Mouse (Mus musculus) lung, postnatal 0 days (tissue): Measurements from ENCODE around the gene Gm13283. TPM values are rescaled to one million over a fixed set of nuclear protein-coding genes. Genes with fewer than 3 reads are reported as not detected.
"Not testable (repeated sequence)": the region's sequence is repeated elsewhere in the genome, so short reads cannot be mapped to it uniquely, and the experiment has no call there.

Experiments
- ATAC-seq: fragments of 200-750 bp; cut with Nextera tagmentation; 2 replicates; pipeline ENCODE4 v1.8.0; 2017; ENCODE audit warnings: moderate library complexity
- DNase-seq: peaks from one replicate; pipeline ENCODE4 v3.0.0-alpha.2; 2016; ENCODE audit warnings: low spot score
- H3K27ac ChIP-seq: fragments of 300-500 bp; sonication (generic); 2 replicates; pipeline ENCODE4 v1.5.1; 2014; ENCODE audit warnings: antibody characterized with exemption, mild to moderate bottlenecking, low read length, mixed read lengths
- H3K27me3 ChIP-seq: fragments of 300-500 bp; sonication (generic); replicated peaks from 2 replicates; pipeline ENCODE4 v1.6.1; 2014; ENCODE audit warnings: low read length, mixed read lengths; ENCODE audit not compliant: insufficient read depth
- H3K36me3 ChIP-seq: fragments of 300-500 bp; sonication (generic); 2 replicates; pipeline ENCODE4 v1.6.1; 2014; ENCODE audit warnings: low read length, mixed read lengths; ENCODE audit not compliant: insufficient read depth
- H3K4me1 ChIP-seq: fragments of 300-500 bp; sonication (generic); 2 replicates; pipeline ENCODE4 v1.6.1; 2014; ENCODE audit warnings: antibody characterized with exemption, low read depth, low read length, mixed read lengths; ENCODE audit not compliant: insufficient read depth
- H3K4me2 ChIP-seq: fragments of 300-500 bp; sonication (generic); replicated peaks from 2 replicates; pipeline ENCODE4 v1.6.1; 2014; ENCODE audit warnings: low read depth, mild to moderate bottlenecking, low read length, moderate library complexity, mixed read lengths
- H3K4me3 ChIP-seq: fragments of 300-500 bp; sonication (generic); 2 replicates; pipeline ENCODE4 v1.5.1; 2014; ENCODE audit warnings: low read depth, low read length
- H3K9ac ChIP-seq: fragments of 300-500 bp; sonication (generic); replicated peaks from 2 replicates; pipeline ENCODE4 v1.6.1; 2014; ENCODE audit warnings: low read depth, mild to moderate bottlenecking
- H3K9me3 ChIP-seq: fragments of 300-500 bp; sonication (generic); 2 replicates; pipeline ENCODE4 v1.6.1; 2016; ENCODE audit warnings: low read length, mixed read lengths
- CTCF ChIP-seq: IDR thresholded peaks from 2 replicates; pipeline ENCODE4 v1.5.1; 2016; ENCODE audit warnings: antibody characterized with exemption, mild to moderate bottlenecking
- EP300 ChIP-seq: IDR thresholded peaks from 2 replicates; pipeline ENCODE4 v1.6.1; 2016; ENCODE audit warnings: antibody characterized with exemption, mild to moderate bottlenecking, control low read depth
- WGBS: fragments of 180-500 bp; shearing (Covaris S2); extraction: QIAGEN DNeasy Blood & Tissue Kit; methylation state at CpG from one replicate; pipeline ENCODE4 v1.1.7; 2014; 5-methylcytosine and 5-hydroxymethylcytosine counted together
- polyA plus RNA-seq: library from polyadenylated mRNA; unstranded; fragments of >200 nt; fragmentation: Nextera tagmentation; extraction: Ambion mirVana; gene quantifications from 2 replicates; pipeline ENCODE4 v1.2.1, GENCODE M21; 2015

The Gm13283 gene
- polyA plus RNA-seq, 1 experiment from 2014 or later, result 0.44 TPM

GRCm38 (mm10) chr4:88749926-88750325, 10.0 kb upstream of the Gm13283 start:
- no peak for DNase-seq
- Histone ChIP-seq H3K9me3 (no peaks in the 10 kb centered on the region), H3K9ac (no peak overlapping the region), H3K27me3 (no peaks in the 10 kb centered on the region), H3K4me2 (no peak overlapping the region), H3K27ac (no peak overlapping the region), H3K36me3 (no peaks in the 10 kb centered on the region), H3K4me3 (no peak overlapping the region), H3K4me1 (no peaks in the 10 kb centered on the region)
- TF ChIP-seq CTCF (no peak), EP300 (no peak)
- 55% methylated on average over 6 of the region's 6 CpGs for WGBS
- no peak for ATAC-seq

- H3K36me3 ChIP-seq, H3K4me1 ChIP-seq, H3K27ac ChIP-seq, H3K9ac ChIP-seq, H3K4me3 ChIP-seq, H3K27me3 ChIP-seq, H3K9me3 ChIP-seq, ATAC-seq, H3K4me2 ChIP-seq, DNase-seq: not testable (repeated sequence)
- peak; percentile 23; the same call in 1 of the 2 replicates for TF ChIP-seq CTCF
- WGBS, result 73% methylated on average over 12 of the region's 15 CpGs
Observed at GRCm38 (mm10) chr4:88754818-88755340, 5.0 kb upstream of the Gm13283 start, which contains the start of gene Gm13271. Gm13271 (plus strand) TSS chr4:88754868.

- peak overlapping the region; percentile 40 for H3K4me3 ChIP-seq
- not testable (repeated sequence) for H3K4me1 ChIP-seq, H3K9me3 ChIP-seq, H3K27me3 ChIP-seq, H3K36me3 ChIP-seq, ATAC-seq
- DNase-seq, result peak; percentile 13
- H3K9ac ChIP-seq, result peak overlapping the region; percentile 23
- H3K4me2 ChIP-seq, result peak overlapping the region; percentile 48
- H3K27ac ChIP-seq, result peak overlapping the region; percentile 86
- WGBS, result 6% methylated on average over 28 of the region's 31 CpGs
Observed at GRCm38 (mm10) chr4:88756581-88757513, 3.1 kb upstream of the Gm13283 start.

- not testable (repeated sequence) for H3K27me3 ChIP-seq, H3K9me3 ChIP-seq, H3K36me3 ChIP-seq, H3K4me1 ChIP-seq
- peak; percentile 73 for TF ChIP-seq CTCF
- Histone ChIP-seq H3K4me3 (peak overlapping the region; percentile 40), H3K4me2 (peak overlapping the region; percentile 48), H3K27ac (peak overlapping the region; percentile 86), H3K9ac (peak overlapping the region; percentile 23; the same call in 1 of the 2 replicates)
- DNase-seq (peak; percentile 96), ATAC-seq (peak; percentile 100)
- WGBS, result 1% methylated on average over 17 of the region's 21 CpGs
Observed at GRCm38 (mm10) chr4:88757628-88758031, 2.3 kb upstream of the Gm13283 start.

- not testable (repeated sequence) for H3K9me3 ChIP-seq, DNase-seq, H3K36me3 ChIP-seq, H3K4me1 ChIP-seq, H3K27ac ChIP-seq, H3K4me3 ChIP-seq, H3K4me2 ChIP-seq, ATAC-seq, H3K9ac ChIP-seq, H3K27me3 ChIP-seq
- WGBS, result 88% methylated on average over 9 of the region's 9 CpGs
Observed at GRCm38 (mm10) chr4:88758751-88759150, 1.2 kb upstream of the Gm13283 start.

GRCm38 (mm10) chr4:88760431-88760830, 512 bp downstream of the Gm13283 start:
- DNase-seq, result peak; percentile 93
- H3K4me3 ChIP-seq, result peak overlapping the region; percentile 25; the same call in 1 of the 2 replicates
- not testable (repeated sequence) for H3K27me3 ChIP-seq, H3K27ac ChIP-seq, H3K9ac ChIP-seq, H3K9me3 ChIP-seq, H3K4me1 ChIP-seq, ATAC-seq, H3K36me3 ChIP-seq, H3K4me2 ChIP-seq
- 2% methylated on average over 19 of the region's 28 CpGs for WGBS
- peak; percentile 74 for TF ChIP-seq CTCF

GRCm38 (mm10) chr4:88761776-88762175, 1.9 kb downstream of the Gm13283 start:
- H3K9me3 ChIP-seq, ATAC-seq, H3K36me3 ChIP-seq, H3K4me3 ChIP-seq, H3K9ac ChIP-seq, H3K4me1 ChIP-seq, H3K27ac ChIP-seq, H3K27me3 ChIP-seq, DNase-seq, H3K4me2 ChIP-seq: not testable (repeated sequence)
- 72% methylated on average over 6 of the region's 8 CpGs for WGBS

- not testable (repeated sequence) for H3K9me3 ChIP-seq, ATAC-seq, DNase-seq, H3K27me3 ChIP-seq, H3K36me3 ChIP-seq, H3K4me1 ChIP-seq, H3K4me2 ChIP-seq, H3K27ac ChIP-seq, H3K4me3 ChIP-seq, H3K9ac ChIP-seq
- 50% methylated on average over 8 of the region's 9 CpGs for WGBS
Observed at GRCm38 (mm10) chr4:88762341-88762740, 2.4 kb downstream of the Gm13283 start.
